Mouse (Mus musculus): ENCODE measurements around the gene Timm22.

Gene Timm22

DNA sequence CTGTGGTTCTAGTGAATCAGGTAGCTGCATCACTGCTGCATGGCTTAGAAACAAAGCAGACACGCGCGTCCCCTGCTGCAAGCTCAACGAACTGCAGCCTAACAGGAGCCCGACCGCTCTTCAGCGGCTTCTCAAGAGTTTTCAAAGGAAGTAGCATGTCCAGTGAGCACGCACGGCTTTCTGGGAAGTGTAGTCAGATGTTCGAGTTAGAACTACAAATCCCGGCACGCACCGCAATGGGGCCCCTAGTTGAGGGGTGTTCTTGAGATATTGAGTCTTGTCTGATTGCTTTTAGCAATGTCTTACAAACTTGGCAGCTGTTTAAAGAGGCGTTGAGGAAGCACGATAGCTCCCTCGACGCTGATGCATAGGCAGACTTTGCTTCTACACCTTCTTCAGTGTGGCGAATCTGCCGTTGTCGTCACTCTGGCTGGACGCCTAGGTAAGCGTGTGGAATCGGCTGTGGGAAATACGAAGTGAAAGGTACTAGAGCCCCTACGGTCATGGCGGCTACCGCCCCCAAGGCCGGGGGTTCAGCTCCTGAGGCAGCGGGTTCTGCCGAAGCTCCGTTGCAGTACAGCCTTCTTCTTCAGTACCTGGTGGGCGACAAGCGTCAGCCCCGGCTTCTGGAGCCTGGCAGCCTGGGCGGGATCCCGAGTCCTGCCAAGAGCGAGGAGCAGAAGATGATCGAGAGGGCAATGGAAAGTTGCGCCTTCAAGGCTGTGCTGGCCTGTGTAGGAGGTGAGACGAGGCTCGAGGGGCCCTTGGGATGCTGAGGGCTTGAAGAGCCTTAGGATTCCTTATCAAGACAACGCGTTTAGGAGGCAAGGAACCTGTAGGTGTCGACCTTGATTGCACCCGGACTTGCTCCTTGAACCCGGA is at the start of gene Timm22:
TSS of gene Timm22 (plus strand) at position 251 of the 882 bp plus-strand sequence.
- peak; percentile 92 to 98 for DNase-seq (ENCODE audit: low spot score in 2 of 2)

DNA sequence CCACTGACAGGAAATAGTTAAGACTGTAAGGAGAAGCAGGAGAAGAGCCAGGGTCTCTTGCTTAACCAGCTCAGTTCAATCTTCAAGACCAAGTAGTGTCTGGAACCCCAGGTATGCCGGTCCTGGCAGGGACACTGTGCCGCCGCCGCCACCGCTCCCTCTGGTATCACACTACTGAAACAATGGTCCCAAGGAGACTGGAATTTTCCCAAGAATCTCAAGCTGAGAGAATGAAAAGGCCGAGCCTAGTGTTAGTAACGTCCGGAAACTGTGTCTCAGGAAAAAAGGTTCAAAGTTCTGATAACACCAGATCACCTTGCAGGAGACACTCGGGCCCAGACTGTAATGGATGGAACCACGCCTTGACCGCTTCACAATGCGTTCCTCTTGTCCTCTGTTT is 49.3 kb upstream of the Timm22 start:
- no peak for DNase-seq (ENCODE audit: low spot score in 2 of 2)

DNA sequence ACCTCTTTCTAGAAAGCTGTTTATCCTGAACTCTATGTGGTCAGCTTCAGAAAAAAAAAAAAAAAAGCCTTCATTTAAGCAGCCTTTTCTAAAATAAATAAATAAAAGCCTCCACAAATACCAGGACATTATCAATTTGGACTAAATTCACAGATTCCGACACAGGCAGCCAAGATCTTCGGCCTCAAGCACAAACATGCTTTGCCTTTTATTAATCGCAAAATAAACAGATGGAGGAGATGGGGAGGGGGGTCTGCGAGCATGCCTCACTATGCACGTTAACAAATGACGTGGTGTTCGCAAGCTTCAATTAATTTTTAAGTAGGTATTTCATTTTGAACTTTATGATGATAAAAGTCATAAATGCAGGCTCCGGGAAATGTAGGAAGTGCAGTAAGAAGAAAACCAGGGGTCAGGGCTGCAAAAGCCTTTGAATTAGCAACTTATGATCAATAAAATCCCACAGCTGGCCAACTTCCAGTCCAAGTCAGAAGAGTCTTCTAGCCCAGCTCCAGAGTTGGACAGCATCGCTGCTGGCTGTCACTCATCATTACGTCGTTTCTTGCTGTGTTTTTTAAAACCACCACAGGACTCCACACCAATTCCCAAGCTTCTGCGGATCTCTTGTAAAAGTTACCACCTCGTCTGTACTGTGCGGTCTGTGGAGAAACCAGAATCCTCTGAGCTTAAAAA is 48.0 kb upstream of the Timm22 start:
- no peak for DNase-seq (ENCODE audit: low spot score in 2 of 2)

DNA sequence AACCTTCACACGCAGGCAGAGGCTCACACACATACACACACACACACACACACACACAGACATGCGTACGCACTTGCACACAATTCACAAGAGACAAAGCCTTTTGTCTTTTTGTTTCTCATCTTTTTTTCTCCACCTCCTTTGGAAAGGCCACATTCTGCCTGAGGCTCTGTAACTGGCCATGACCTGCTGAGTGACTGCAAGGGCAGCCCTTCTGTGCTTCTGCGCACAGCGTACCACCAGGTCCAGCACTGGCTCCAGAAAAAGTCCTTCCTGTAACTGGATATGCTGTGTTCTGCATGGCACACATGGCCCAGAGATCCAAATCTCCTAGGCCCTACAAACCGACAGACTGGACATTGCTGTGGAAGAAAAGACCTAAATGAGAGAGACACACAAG is 46.5 kb upstream of the Timm22 start:
- DNase-seq (ENCODE audit: low spot score in 2 of 2), result no peak

DNA sequence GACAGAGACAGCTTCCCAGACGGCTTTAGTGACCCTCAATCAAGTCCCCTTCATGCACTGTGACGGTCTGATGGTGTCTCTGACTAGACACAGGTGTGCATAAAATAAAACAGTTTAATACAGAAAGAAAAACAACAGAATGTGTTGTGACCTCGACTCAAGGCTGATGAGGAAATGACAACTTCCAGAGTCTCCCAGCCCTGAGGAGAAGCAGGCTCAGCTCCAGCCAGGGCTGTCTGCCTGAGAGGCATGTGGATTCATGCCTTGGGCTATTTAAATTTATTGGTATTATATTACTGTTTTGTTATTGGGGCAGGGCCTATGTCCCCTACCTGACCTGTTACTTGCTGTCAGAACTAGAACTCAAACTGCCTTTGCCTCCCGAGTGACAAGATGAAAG is 45.3 kb upstream of the Timm22 start:
- DNase-seq (ENCODE audit: low spot score in 2 of 2), result no peak

DNA sequence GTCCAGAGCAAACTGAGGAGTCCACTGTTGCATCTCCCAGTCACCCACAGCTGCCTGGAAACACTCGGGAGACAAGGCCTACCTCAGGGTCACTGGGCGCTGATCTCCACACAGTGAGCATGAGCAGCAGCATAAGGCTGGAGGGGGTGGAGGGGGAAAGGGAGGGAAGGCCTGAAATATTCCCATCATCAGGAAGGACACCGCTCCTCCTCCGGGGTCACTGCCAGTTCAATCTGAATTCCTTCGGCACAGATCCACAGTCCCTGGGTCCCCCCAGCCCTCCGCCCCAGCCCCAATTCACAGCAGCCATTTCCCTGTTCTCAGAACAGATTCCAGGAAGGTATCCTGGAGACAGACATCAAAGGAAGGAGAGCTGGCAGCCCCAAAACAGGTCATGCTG is 43.6 kb upstream of the Timm22 start:
- DNase-seq (ENCODE audit: low spot score in 2 of 2), result no peak

DNA sequence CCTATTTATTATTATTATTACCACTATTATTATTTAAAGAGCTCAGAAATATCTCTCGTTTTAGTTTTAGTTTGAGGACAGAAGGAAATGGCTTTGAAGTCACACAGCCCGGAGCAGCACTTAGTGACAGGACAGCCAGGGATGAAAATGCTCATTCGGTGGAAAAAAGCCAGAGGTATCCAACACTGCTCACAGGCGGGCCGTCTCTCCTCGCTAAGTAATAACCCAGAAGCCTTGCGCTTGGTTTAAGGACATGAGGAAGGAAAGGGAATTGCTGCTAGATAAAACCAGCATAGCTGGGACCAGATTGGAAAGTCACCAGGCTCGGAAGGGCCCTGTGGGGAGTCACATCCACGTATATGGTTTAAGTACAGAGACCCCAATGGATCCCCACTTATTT is 43.1 kb upstream of the Timm22 start:
- DNase-seq (ENCODE audit: low spot score in 2 of 2), result no peak

DNA sequence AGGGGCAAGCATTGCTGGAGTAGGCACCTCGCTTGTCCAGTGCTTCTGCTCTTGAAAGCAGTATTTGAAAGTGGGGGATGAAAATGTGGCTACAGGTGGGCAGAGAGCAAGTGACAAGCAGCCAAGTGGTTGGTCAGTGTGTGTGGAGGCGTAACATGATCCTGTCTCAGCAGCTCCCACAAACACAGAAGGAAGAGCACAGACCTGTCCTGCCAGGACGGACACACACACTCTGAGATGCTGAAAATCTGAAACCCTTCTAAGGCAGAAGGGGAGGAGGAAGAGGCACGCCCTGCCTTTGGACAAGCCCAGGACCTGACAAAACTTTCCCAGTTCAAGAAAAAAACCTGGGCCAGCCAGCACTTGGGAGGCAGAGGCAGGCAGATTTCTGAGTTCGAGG is 42.7 kb upstream of the Timm22 start:
- DNase-seq (ENCODE audit: low spot score in 2 of 2), result no peak

DNA sequence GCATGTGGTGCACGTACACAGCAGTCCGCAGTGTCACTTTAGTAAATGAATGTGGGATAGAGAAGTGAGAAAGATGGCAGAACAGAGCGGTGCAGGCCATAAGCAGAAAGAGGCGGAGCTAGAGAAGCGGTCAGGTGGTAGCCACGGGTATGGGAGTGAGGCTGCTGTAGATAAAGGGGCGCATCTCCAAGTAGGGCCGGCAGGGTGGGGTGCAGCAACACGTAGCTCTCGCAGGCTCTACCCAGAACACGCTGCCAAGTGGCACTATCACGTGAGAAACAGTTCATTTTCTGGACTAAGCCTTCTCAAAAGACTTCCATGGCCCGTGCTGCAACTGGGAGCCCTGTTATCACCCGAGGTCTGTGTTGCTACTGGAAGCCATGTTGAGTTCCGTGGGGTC is 40.0 kb upstream of the Timm22 start:
- DNase-seq (ENCODE audit: low spot score in 2 of 2), result no peak

DNA sequence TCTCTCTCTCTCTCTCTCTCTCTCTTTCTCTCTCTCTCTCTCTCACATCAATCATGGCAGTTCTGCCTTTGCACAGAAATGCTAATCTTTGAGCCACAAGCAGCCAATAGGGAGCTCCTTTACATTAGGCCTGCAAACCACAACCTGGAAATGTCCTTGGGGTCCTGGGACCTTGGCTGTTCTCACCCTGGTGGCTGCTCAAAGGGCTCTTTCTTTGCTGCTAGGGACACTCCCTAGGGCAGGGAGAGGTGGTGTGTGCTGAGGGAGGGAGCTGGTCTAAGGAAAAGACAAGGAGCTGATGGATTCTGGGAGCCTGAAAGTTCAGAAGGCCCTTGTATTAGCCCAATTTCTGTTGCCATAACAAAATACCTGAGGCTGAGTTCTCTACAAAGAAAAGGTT is 36.3 kb upstream of the Timm22 start:
- DNase-seq (ENCODE audit: low spot score in 2 of 2), result no peak

DNA sequence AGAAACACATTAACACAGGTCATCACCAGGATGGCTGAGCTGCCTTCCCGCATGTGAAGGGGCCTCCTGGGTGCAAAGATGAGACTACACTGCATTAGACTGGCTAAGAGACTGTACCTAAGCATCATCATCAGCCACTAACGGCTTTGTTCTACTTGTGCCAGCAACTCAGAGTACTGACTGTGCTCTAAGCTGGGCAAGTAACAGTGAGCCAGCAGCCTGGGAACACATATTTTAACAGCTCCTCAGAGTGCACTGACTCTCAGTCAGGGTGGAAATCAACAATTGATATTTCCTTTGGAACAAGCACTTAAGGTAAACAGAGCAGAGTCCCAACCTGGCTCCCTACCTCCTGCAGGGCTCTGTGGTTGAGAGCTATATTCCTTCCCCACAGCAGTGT is 34.6 kb upstream of the Timm22 start:
- DNase-seq (ENCODE audit: low spot score in 2 of 2), result no peak

DNA sequence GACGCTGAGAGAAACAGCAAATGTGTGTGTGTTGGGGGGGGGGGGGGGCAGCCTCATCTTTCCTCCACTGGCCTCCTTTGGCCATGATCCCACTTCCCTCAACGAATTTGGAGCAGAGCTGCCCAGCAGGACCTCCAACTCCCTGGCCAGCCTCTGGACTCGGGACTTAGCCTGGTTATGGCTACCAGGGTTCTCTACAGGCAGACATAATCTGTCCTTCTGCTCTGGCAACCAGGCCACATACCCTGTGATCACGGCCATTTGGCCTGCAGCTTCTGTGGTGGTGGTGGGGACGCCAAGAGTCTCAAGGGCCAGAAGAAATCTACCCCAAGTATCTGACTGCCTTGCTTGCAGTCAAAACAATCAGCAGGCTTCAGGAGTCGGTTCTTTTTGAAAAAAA is 34.2 kb upstream of the Timm22 start:
- no peak for DNase-seq (ENCODE audit: low spot score in 2 of 2)

DNA sequence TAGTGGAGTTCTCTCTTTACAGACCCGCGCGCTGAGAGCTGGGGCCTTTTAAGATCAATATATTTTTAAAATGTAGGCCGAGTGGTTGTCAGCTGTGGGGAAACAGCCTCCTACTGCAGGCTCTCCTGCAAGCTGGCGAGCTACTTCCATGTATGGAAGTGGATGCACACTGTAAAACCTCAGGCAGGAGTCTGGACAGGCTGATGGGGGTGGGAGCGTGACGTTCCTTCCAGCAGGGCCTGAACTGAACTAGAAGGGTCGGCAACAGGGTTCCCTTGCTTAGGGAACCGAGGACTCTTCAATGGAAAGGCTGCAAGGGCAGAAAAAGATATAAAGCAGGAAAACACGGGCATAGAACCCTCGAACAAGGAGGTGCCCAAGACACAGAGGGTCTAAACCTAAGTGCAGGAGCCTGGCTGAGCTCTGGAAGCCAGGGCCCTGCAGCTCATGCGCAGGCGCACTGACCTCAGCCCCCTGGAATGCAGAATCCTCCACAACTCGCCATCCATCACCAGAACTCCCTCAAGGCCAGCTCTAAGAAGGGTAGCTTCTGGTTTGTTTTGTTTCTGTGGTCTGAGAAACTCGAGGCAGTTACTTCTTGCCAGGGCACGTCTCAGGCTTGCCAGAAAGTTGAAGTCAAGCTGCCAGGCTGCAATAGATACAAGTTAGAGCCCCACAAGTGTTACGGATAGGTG is 32.1 kb upstream of the Timm22 start:
- DNase-seq (ENCODE audit: low spot score in 2 of 2), result no peak

DNA sequence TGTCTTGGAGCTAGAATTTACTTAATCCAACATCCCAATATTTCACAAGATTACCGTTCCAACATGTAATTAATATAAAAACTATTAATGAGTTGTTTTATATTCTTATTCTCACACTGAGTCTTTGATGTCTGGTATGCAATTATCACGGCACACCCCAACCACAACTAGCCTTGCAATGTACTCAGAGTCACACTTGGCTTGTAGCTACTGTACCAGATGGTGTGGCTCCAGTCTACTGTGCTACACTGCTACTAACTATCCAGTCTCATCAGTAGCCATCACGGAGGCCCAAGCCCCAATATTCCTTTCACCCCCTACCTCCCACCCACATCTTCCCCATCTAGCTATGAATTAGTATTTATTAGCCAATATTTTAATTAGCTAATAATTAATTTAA is 30.3 kb upstream of the Timm22 start:
- DNase-seq (ENCODE audit: low spot score in 2 of 2), result no peak

DNA sequence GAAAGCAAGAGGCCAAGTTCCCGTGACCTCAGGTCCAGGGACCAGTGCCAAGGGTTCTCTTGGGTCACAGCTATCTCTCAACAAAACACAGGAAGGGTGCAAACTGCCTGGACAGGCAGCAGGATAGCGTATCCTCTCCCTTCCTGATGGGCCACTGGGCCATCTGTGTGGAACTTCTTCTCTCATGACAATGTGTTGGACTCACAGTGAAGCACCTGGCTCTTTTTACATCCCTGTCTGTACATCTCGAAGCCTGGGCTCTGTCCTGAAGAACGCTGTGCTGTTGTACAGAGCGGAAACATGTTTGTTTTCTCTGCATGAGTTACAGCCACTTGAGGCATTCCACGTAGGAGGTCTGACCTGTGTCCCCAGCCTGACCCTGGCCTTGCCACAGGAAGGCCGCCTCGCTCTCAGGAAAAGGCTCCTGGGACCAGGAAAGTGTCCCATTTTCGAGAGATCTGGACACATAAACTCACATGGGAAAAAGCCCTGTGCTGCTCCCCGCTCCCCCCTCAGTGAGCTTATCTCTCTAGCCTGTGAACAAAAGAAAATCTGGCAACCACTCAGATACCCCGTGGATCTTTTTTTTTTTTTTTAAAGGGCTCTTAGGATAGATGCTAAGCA is 26.7 kb upstream of the Timm22 start:
- no peak for DNase-seq (ENCODE audit: low spot score in 2 of 2)

DNA sequence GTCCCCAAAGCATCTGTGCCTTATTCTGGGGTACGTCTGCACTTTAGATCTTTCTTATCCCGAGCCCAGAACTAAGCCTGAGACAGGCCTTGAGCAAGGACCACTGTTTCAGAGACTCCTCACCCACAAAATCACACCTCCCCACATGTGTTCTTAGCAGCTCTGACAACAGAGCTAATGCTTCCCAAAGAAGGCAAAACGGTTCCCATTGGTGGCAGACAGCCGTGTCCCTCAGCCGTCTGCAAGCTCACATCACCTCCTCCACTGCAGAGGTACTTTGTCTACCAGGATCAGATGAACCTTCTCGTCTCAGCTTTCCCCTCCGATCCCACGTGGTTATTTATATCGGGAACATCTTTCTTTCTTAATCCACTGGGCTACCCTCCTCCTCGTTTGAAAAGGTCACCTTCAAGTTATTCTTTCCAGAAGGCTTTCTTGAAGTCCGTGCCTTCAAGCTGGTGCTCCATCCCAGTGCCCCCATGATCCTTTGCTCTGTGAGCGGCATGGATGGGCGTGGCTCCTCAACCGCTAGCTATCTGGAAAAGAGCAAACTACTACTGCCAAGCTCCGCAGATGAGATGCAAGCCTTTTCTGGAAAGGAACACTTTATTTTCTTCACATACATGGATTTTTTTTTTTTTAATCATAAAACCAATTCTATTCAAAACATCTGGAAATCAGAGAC is 25.4 kb upstream of the Timm22 start:
- DNase-seq (ENCODE audit: low spot score in 2 of 2), result no peak

DNA sequence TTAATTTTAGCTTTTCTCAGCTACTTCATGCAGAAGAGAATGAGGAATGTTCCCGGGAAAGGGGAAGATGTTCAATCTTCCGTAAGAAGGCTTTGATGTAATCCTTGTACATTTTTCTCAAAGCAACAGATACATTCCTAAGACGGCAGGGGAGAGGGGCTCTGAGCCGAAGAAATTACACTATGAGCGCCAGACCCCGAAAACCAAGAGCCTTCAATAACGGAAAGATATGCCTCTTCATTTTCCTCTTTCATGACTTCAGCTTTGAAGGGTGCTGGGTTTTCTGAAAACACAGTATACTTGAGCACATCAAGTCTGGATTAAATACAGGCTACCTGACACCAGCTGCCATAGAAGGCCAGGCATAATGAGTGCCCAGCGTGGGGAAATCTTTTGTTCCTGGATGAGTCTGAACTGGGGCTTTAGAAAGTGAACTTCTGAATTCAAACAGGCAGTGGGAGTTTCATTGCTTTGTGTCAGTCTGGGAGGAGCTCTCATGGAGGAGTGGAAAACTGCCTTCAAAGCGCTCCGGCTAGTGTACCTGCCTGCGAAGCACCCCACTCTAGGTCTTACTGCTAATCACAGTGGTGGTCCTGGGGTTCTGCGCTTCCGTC is 23.9 kb upstream of the Timm22 start:
- no peak for DNase-seq (ENCODE audit: low spot score in 2 of 2)

DNA sequence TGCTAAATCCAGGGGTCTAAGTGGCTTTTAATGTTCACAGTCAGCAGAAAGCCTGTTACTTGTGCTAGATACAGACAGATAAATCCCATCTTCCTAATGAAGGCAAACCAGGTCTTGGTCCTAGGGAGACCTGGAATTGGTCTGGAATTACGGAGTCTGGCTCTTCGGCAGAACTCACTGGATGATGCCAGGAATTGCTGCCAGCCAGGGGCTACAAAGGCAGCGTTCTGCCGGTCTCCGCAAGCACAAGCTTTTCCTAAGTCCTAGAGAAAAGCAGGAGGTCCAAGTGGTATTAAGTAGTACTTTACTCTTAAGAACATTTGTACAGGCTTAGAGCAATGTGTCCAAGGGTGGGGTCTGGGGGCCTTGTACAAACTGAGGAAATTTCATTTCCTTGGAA is 22.4 kb upstream of the Timm22 start:
- DNase-seq (ENCODE audit: low spot score in 2 of 2), result no peak

DNA sequence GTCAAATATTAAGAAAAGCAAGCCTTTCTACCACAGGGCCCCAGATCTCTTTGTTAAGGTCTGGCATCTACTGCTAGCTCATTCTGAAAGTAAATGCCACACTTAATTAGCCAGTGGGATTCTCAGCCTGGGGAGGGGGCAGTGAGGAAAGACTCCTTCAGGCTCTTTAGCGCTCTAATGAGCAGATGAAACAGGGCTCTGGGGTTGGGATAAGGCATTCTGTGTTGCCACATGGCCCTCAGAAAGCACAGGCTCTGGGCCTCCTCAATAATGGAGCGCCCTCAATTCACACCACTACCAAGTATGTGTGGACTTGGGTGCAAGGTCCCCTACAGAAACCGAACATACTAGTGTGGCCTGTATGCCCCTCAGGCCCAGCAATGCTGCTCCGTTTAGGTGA is 21.7 kb upstream of the Timm22 start:
- DNase-seq (ENCODE audit: low spot score in 2 of 2), result no peak

DNA sequence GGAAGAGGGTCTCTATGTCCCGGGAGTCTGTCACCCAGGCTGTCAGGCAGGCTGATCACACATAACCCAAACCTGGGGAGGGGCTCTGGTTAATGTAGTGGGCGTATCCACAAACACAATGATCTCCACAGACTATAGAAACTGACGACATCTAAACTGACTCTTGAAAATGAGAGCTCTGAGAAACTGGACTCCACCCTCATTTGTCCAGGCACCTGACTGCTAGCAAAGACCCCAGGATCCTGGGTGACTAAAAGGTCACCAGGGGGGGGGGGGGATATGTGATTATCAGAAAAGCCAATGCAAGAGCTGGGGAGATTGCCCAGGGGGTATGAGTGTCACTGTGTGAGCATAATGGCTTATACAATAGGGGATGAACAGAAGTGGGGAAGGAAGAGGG is 21.0 kb upstream of the Timm22 start:
- no peak for DNase-seq (ENCODE audit: low spot score in 2 of 2)

DNA sequence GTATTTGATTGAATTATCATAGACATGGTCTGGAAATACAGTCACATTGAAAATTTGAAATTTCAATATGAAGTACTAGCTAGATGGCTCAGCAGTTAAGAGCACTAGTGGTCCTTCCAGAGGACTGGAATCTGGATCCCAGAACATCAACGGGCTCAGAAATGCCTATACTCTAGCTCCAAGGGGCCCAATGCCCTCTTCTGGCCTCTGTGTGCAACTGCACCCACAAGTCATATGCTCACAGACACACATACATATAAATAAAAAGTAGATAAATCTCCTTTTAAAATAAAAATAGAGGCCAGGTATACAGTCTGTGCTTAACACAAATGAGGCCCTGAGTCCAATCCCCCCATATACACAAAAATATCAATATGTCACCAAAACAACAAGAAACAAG is 19.7 kb upstream of the Timm22 start:
- no peak for DNase-seq (ENCODE audit: low spot score in 2 of 2)

All from thymus, postnatal 10 days (tissue).